Mouse (Mus musculus): ENCODE measurements around the gene Il16.

DNA sequence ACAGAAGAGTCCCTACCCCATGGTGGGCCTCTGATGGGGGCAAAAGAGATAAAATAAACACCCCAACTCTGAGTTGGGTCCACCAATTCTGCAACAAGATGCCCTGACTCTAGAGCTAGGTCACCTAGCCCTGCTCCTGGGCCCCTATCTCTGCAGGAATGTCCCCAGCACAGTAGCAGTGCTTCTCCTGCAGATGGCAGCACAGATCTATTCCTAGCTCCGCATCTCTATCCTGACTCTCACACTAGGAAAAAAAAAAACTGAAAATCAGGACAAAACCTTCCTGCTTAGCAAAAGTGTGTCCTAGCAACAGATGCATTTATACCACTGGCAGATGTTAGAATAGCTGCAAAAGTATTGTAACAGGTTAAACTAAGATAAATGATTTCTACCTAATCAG lies 76.8 kb downstream of the Il16 start:
- TF ChIP-seq CTCF (IDR thresholded peaks at IDR 0.05; ENCODE audit: insufficient read depth, low read depth, low read length) (0 out of 2 replicates have a peak, but pooled peaks have one; percentile 18), POLR2A (IDR thresholded peaks at IDR 0.05; ENCODE audit: insufficient read depth, low read depth, low read length) (no peak)
